Mouse (Mus musculus) frontal cortex, postnatal 14 days (tissue): Measurements from ENCODE around the gene Pik3c2g.

Experiments used
- DNase-seq, 2 experiments: peaks; one replicate each; pipeline ENCODE4 v3.0.0; 2022; ENCODE audit warnings: low spot score in 2 of 2

Pik3c2g gene

GRCm38 (mm10) chr6:139586892-139587291 lies at the start of gene Pik3c2g:
TSS of gene Pik3c2g (plus strand) at chr6:139587221.
- no peak for DNase-seq

GRCm38 (mm10) chr6:139538469-139538868 lies 48.6 kb upstream of the Pik3c2g start:
- no peak for DNase-seq

- DNase-seq = no peak
Observed at GRCm38 (mm10) chr6:139555537-139556179, 31.4 kb upstream of the Pik3c2g start.

GRCm38 (mm10) chr6:139569211-139569610 lies 17.8 kb upstream of the Pik3c2g start:
- no peak for DNase-seq

- DNase-seq = no peak
Observed at GRCm38 (mm10) chr6:139575854-139576253, 11.2 kb upstream of the Pik3c2g start.

GRCm38 (mm10) chr6:139576261-139577014 lies 10.6 kb upstream of the Pik3c2g start:
- DNase-seq = no peak

- DNase-seq = no peak
Observed at GRCm38 (mm10) chr6:139577026-139577861, 9.8 kb upstream of the Pik3c2g start.

GRCm38 (mm10) chr6:139587478-139587877 lies 457 bp downstream of the Pik3c2g start:
- no peak for DNase-seq

GRCm38 (mm10) chr6:139588409-139588808 lies 1.4 kb downstream of the Pik3c2g start:
- DNase-seq = no peak

- DNase-seq = peak; percentile 25 to 56
Observed at GRCm38 (mm10) chr6:139589291-139589690, 2.3 kb downstream of the Pik3c2g start.

- DNase-seq = no peak
Observed at GRCm38 (mm10) chr6:139589854-139590253, 2.8 kb downstream of the Pik3c2g start.

- DNase-seq = no peak
Observed at GRCm38 (mm10) chr6:139592081-139592480, 5.1 kb downstream of the Pik3c2g start.

GRCm38 (mm10) chr6:139596433-139596832 lies 9.4 kb downstream of the Pik3c2g start:
- no peak for DNase-seq

- no peak for DNase-seq
Observed at GRCm38 (mm10) chr6:139599216-139599615, 12.2 kb downstream of the Pik3c2g start.

- no peak for DNase-seq
Observed at GRCm38 (mm10) chr6:139618774-139619173, 31.8 kb downstream of the Pik3c2g start.

GRCm38 (mm10) chr6:139624756-139625155 lies 37.7 kb downstream of the Pik3c2g start:
- DNase-seq = no peak

GRCm38 (mm10) chr6:139634561-139634960 lies 47.5 kb downstream of the Pik3c2g start:
- no peak for DNase-seq

- DNase-seq = peak in 1 of 2 experiments; percentile 18
Observed at GRCm38 (mm10) chr6:139655399-139655798, 68.4 kb downstream of the Pik3c2g start.

- peak in 1 of 2 experiments; percentile 28 for DNase-seq
Observed at GRCm38 (mm10) chr6:139662462-139662861, 75.4 kb downstream of the Pik3c2g start.

- no peak for DNase-seq
Observed at GRCm38 (mm10) chr6:139718416-139718984, 131.5 kb downstream of the Pik3c2g start.

- DNase-seq = no peak
Observed at GRCm38 (mm10) chr6:139719639-139720221, 132.7 kb downstream of the Pik3c2g start.
